Mouse (Mus musculus): Measurements from ENCODE around the gene Arpc1b. TPM values are rescaled to one million over a fixed set of nuclear protein-coding genes. Genes with fewer than 3 reads are reported as not detected.

Gene Arpc1b
- 859 and 863 TPM in 2 replicates for polyA plus RNA-seq (2012; rRNA removed)

DNA sequence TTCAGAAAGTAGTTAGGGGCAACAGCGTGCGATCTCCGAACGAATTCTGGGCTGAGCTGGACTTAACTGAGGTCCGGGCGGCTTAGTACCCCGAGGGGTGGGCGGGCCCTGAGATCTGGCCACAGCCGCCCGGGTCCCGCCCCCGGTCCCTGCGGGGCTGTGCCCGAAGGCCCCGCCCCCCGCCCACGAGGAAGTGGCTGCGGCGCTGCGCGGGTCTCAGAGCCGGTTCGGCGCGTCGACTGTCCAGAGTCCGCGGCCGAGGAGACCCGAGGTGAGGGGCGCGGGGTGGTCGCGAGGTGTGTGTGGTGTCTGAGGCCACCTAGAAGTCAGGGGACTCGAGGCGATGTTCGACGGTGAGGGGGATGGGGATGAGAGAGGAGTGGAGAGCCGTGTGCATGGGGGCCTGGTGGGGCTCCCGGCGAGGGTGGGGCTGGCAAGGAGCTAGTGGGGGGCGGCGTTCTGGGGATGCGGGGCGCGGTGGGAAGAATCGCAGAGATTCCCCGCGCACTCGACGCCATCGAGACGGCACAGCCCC is at the start of gene Arpc1b:
TSS of gene Arpc1b (plus strand) at position 145 of the 535 bp plus-strand sequence.
- Histone ChIP-seq H3K36me3 (ENCODE audit: control insufficient read depth, insufficient read depth, low read length) (peaks cover 3% of the 10 kb centered on the region), H3K27me3 (ENCODE audit: control insufficient read depth, insufficient read depth, low read length) (no peaks in the 10 kb centered on the region), H3K4me3 (ENCODE audit: control insufficient read depth, insufficient read depth, low read length) (peak within 1 kb of the TSS; percentile 59), H3K4me1 (replicated peaks; ENCODE audit: control insufficient read depth, insufficient read depth, low read length) (peaks cover 22% of the 10 kb centered on the region), H3K27ac (ENCODE audit: control insufficient read depth, insufficient read depth, low read length) (peak within 1 kb of the TSS; percentile 19)
- peak; percentile 73 for DNase-seq
- under 1% methylated on average over 48 of the region's 53 CpGs for WGBS
- TF ChIP-seq CTCF (IDR thresholded peaks at IDR 0.05; ENCODE audit: borderline replicate concordance, control insufficient read depth, extremely low read depth, insufficient read depth, low read length, poor library complexity) = no peak
- TF ChIP-seq POLR2A (IDR thresholded peaks at IDR 0.05; ENCODE audit: control insufficient read depth, extremely low read depth, insufficient read depth, low read length, poor library complexity) = peak; percentile 41; the same call in 1 of the 2 replicates

DNA sequence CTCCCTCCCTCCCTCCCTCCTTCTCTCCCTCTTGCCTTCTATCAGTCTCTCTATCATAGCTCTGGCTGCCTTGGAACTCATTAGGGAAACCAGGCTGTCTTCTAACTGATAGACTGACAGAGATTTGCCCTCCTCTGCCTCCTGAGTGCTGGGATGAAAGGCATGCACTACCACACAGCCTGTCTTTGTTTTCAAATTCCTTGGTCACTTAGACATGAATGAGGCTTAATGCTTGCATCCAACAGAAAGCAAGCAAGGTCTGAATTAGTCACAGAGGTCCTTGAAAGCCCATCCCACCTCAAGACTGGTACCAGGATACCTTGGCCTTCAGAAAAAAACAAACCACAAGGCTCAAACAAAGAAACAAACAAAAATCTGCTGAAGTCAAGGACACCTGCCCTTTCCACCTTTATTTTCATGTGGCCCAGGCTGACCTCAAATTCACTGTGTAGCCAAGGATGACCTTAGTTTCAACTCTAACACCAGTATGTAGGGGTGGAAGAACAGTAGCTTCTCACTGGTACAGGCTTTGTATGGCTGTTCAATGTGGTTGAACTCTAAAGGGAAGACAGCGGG is 49.2 kb upstream of the Arpc1b start:
- Histone ChIP-seq H3K4me3 (ENCODE audit: control insufficient read depth, insufficient read depth, low read length) (no peak overlapping the region), H3K27me3 (ENCODE audit: control insufficient read depth, insufficient read depth, low read length) (no peaks in the 10 kb centered on the region), H3K36me3 (ENCODE audit: control insufficient read depth, insufficient read depth, low read length) (no peaks in the 10 kb centered on the region), H3K27ac (ENCODE audit: control insufficient read depth, insufficient read depth, low read length) (no peak overlapping the region), H3K4me1 (replicated peaks; ENCODE audit: control insufficient read depth, insufficient read depth, low read length) (no peaks in the 10 kb centered on the region)
- TF ChIP-seq CTCF (IDR thresholded peaks at IDR 0.05; ENCODE audit: borderline replicate concordance, control insufficient read depth, extremely low read depth, insufficient read depth, low read length, poor library complexity) (no peak), POLR2A (IDR thresholded peaks at IDR 0.05; ENCODE audit: control insufficient read depth, extremely low read depth, insufficient read depth, low read length, poor library complexity) (no peak)
- DNase-seq = no peak
- WGBS = 88% methylated on average over 1 of the region's 1 CpGs

DNA sequence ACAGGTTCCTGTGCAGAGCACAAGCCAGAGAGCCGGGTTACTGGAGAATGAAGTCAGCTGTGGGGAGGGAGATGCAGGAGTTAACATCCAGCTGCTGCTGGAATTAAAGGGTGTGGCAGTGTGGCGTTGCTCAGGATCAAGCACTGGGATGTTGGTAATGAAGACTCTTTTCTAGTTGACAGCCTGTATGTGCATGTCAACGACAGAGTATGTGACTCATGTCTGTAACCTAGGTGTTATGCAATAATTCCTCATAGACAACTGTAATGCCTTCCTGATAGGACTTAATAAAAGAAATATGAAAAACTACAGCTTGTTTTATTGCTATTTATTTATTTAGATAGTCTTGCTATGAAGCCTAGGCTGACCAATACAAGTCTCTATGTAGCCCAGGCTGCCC is 45.2 kb upstream of the Arpc1b start:
- 74% methylated on average over 3 of the region's 3 CpGs for WGBS
- TF ChIP-seq POLR2A (IDR thresholded peaks at IDR 0.05; ENCODE audit: control insufficient read depth, extremely low read depth, insufficient read depth, low read length, poor library complexity) (no peak), CTCF (IDR thresholded peaks at IDR 0.05; ENCODE audit: borderline replicate concordance, control insufficient read depth, extremely low read depth, insufficient read depth, low read length, poor library complexity) (no peak)
- no peak overlapping the region for H3K4me3 ChIP-seq (ENCODE audit: control insufficient read depth, insufficient read depth, low read length)
- H3K27me3 ChIP-seq (ENCODE audit: control insufficient read depth, insufficient read depth, low read length) = no peaks in the 10 kb centered on the region
- H3K36me3 ChIP-seq (ENCODE audit: control insufficient read depth, insufficient read depth, low read length) = no peaks in the 10 kb centered on the region
- H3K4me1 ChIP-seq (replicated peaks; ENCODE audit: control insufficient read depth, insufficient read depth, low read length) = no peaks in the 10 kb centered on the region
- DNase-seq = no peak
- H3K27ac ChIP-seq (ENCODE audit: control insufficient read depth, insufficient read depth, low read length) = no peak overlapping the region

DNA sequence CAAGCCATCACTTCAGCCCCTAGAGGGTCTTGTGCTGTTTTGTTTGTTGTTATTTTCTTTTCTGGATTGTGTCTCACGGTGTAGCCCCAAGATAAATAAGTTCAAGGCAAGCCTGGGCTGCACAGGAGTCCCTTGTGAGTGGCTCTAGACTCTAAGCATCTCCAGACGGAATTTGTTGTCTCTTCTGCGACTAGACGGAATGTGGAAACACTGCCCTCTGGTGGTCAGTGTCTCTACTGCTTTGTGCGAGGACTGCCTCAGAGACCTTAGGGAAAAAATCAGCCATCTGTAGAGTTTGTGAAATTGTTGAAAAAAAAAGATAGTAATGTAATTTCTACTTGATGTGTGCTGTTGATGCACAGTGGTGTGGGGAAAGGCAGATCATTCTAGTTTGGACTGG is 44.3 kb upstream of the Arpc1b start:
- peak; percentile 67 for DNase-seq
- WGBS = 4% methylated on average over 5 of the region's 5 CpGs
- H3K27me3 ChIP-seq (ENCODE audit: control insufficient read depth, insufficient read depth, low read length) = no peaks in the 10 kb centered on the region

DNA sequence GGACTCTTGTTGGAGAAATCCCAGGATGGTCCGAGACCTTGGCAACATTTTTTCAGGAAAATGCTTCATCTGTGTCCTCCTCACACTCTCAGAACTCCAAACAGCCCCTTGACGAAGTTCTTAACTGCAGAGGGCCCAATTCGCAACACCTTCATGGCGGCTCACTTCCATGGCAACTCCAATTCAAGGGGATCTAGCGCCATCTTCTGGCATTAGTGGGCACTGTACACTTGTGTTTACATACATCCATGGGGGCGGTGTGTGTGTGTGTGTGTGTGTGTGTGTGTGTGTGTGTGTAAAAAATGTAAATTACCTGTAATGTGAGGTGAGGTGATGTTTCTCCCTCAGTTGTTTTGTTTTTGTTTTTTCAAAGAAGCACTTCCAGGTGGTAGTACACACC is 42.7 kb upstream of the Arpc1b start:
- WGBS = 75% methylated on average over 6 of the region's 6 CpGs
- Histone ChIP-seq H3K4me3 (ENCODE audit: control insufficient read depth, insufficient read depth, low read length) (no peak overlapping the region), H3K27me3 (ENCODE audit: control insufficient read depth, insufficient read depth, low read length) (no peaks in the 10 kb centered on the region), H3K27ac (ENCODE audit: control insufficient read depth, insufficient read depth, low read length) (no peak overlapping the region), H3K36me3 (ENCODE audit: control insufficient read depth, insufficient read depth, low read length) (no peaks in the 10 kb centered on the region), H3K4me1 (replicated peaks; ENCODE audit: control insufficient read depth, insufficient read depth, low read length) (no peaks in the 10 kb centered on the region)
- TF ChIP-seq CTCF (IDR thresholded peaks at IDR 0.05; ENCODE audit: borderline replicate concordance, control insufficient read depth, extremely low read depth, insufficient read depth, low read length, poor library complexity) = no peak
- TF ChIP-seq POLR2A (IDR thresholded peaks at IDR 0.05; ENCODE audit: control insufficient read depth, extremely low read depth, insufficient read depth, low read length, poor library complexity) = no peak
- no peak for DNase-seq

More for the DNA sequence above, 44.3 kb upstream of the Arpc1b start:
- H3K4me3 ChIP-seq (ENCODE audit: control insufficient read depth, insufficient read depth, low read length) = no peak overlapping the region
- TF ChIP-seq CTCF (IDR thresholded peaks at IDR 0.05; ENCODE audit: borderline replicate concordance, control insufficient read depth, extremely low read depth, insufficient read depth, low read length, poor library complexity) (no peak), POLR2A (IDR thresholded peaks at IDR 0.05; ENCODE audit: control insufficient read depth, extremely low read depth, insufficient read depth, low read length, poor library complexity) (no peak)
- H3K27ac ChIP-seq (ENCODE audit: control insufficient read depth, insufficient read depth, low read length) = no peak overlapping the region
- no peaks in the 10 kb centered on the region for H3K4me1 ChIP-seq (replicated peaks; ENCODE audit: control insufficient read depth, insufficient read depth, low read length)
- no peaks in the 10 kb centered on the region for H3K36me3 ChIP-seq (ENCODE audit: control insufficient read depth, insufficient read depth, low read length)

DNA sequence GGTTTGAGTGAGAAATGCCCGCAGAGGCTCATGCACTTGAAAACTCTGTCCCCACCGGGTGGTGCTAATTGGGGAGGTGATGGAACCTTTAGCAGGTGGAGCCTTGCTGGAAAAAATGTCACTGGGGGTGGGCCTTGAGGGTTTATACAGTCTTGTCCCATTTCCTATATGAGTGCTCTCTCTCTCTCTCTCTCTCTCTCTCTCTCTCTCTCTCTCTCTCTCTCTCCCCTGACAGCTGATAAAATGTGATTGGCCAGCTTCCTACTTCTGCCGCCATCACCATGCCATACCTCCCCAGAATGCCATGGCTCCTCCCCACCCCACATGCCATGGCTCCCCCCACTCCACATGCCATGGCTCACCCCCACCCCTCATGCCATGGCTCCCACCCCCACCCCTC is 38.9 kb upstream of the Arpc1b start:
- WGBS = 37% methylated on average over 3 of the region's 3 CpGs
- H3K4me1 ChIP-seq (replicated peaks; ENCODE audit: control insufficient read depth, insufficient read depth, low read length) = no peaks in the 10 kb centered on the region
- no peaks in the 10 kb centered on the region for H3K27me3 ChIP-seq (ENCODE audit: control insufficient read depth, insufficient read depth, low read length)

More for the DNA sequence above, 38.9 kb upstream of the Arpc1b start:
- Histone ChIP-seq H3K27ac (ENCODE audit: control insufficient read depth, insufficient read depth, low read length) (no peak overlapping the region), H3K4me3 (ENCODE audit: control insufficient read depth, insufficient read depth, low read length) (no peak overlapping the region), H3K36me3 (ENCODE audit: control insufficient read depth, insufficient read depth, low read length) (no peaks in the 10 kb centered on the region)
- DNase-seq = no peak
- TF ChIP-seq POLR2A (IDR thresholded peaks at IDR 0.05; ENCODE audit: control insufficient read depth, extremely low read depth, insufficient read depth, low read length, poor library complexity) (no peak), CTCF (IDR thresholded peaks at IDR 0.05; ENCODE audit: borderline replicate concordance, control insufficient read depth, extremely low read depth, insufficient read depth, low read length, poor library complexity) (no peak)
